Mouse (Mus musculus) kidney, postnatal 0 days (tissue): ENCODE measurements around the gene Hdac7. TPM values are rescaled to one million over a fixed set of nuclear protein-coding genes. Genes with fewer than 3 reads are reported as not detected.

Experiments used
- ATAC-seq: fragments of 200-750 bp; cut with Nextera tagmentation; replicated peaks from 2 replicates; pipeline ENCODE4 v1.8.0; 2017; ENCODE audit warnings: low read depth, moderate number of reproducible peaks, moderate TSS enrichment, moderate library complexity; ENCODE audit not compliant: low FRiP score
- DNase-seq: peaks from one replicate; pipeline ENCODE4 v3.0.0-alpha.2; 2016; ENCODE audit warnings: low spot score
- H3K27ac ChIP-seq: fragments of 300-500 bp; sonication (generic); 2 replicates; pipeline ENCODE4 v1.5.1; 2014; ENCODE audit warnings: mild to moderate bottlenecking
- H3K27me3 ChIP-seq: fragments of 300-500 bp; sonication (generic); 2 replicates; pipeline ENCODE4 v1.6.1; 2014; ENCODE audit warnings: low read length, mixed read lengths; ENCODE audit not compliant: insufficient read depth
- H3K36me3 ChIP-seq: fragments of 300-500 bp; sonication (generic); 2 replicates; pipeline ENCODE4 v1.6.1; 2014; ENCODE audit warnings: low read length, mixed read lengths; ENCODE audit not compliant: insufficient read depth
- H3K4me1 ChIP-seq: fragments of 300-500 bp; sonication (generic); replicated peaks from 2 replicates; pipeline ENCODE4 v1.6.1; 2014; ENCODE audit warnings: antibody characterized with exemption, low read length, mixed read lengths; ENCODE audit not compliant: insufficient read depth
- H3K4me2 ChIP-seq: fragments of 300-500 bp; sonication (generic); 2 replicates; pipeline ENCODE4 v1.6.1; 2014; ENCODE audit warnings: mild to moderate bottlenecking, low read length, moderate library complexity, mixed read lengths
- H3K4me3 ChIP-seq: fragments of 300-500 bp; sonication (generic); replicated peaks from 2 replicates; pipeline ENCODE4 v1.5.1; 2014; ENCODE audit warnings: low read depth, low read length
- H3K9ac ChIP-seq: fragments of 300-500 bp; sonication (generic); 2 replicates; pipeline ENCODE4 v1.6.1; 2014; ENCODE audit warnings: low read depth, low read length
- H3K9me3 ChIP-seq: fragments of 300-500 bp; sonication (generic); replicated peaks from 2 replicates; pipeline ENCODE4 v1.6.1; 2016; ENCODE audit warnings: low read length, inconsistent platforms, mixed read lengths
- CTCF ChIP-seq: IDR thresholded peaks from 2 replicates; pipeline ENCODE4 v1.5.1; 2016; ENCODE audit warnings: antibody characterized with exemption, low read depth, mild to moderate bottlenecking, moderate library complexity
- WGBS: fragments of 180-500 bp; shearing (Covaris S2); extraction: QIAGEN DNeasy Blood & Tissue Kit; methylation state at CpG from one replicate; pipeline ENCODE4 v1.1.7; 2014; 5-methylcytosine and 5-hydroxymethylcytosine counted together
- polyA plus RNA-seq: library from polyadenylated mRNA; unstranded; fragments of >200 nt; fragmentation: Nextera tagmentation; extraction: Ambion mirVana; gene quantifications from 2 replicates; pipeline ENCODE4 v1.2.1, GENCODE M21; 2015

Hdac7 gene
- polyA plus RNA-seq, 1 experiment from 2014 or later: 24.7 TPM

GRCm38 (mm10) chr15:97781961-97782748, 62.1 kb downstream of the Hdac7 start:
- H3K36me3 ChIP-seq: no peaks in the 10 kb centered on the region
- H3K27ac ChIP-seq: peak overlapping the region; percentile 71
- no peak for TF ChIP-seq CTCF
- no peak overlapping the region for H3K9ac ChIP-seq
- ATAC-seq: peak; percentile 1; the same call in 1 of the 2 replicates
- no peaks in the 10 kb centered on the region for H3K9me3 ChIP-seq
- H3K4me2 ChIP-seq: peak overlapping the region; percentile 32
- H3K4me3 ChIP-seq: no peak overlapping the region
- DNase-seq: peak; percentile 93
- WGBS: 14% methylated on average over 24 of the region's 24 CpGs
- no peaks in the 10 kb centered on the region for H3K27me3 ChIP-seq
- H3K4me1 ChIP-seq: peaks cover 35% of the 10 kb centered on the region

GRCm38 (mm10) chr15:97780611-97781031, 63.7 kb downstream of the Hdac7 start:
- peak overlapping the region; percentile 82 for H3K27ac ChIP-seq
- TF ChIP-seq CTCF: no peak
- no peaks in the 10 kb centered on the region for H3K27me3 ChIP-seq
- WGBS: 29% methylated on average over 12 of the region's 12 CpGs
- H3K4me3 ChIP-seq: no peak overlapping the region
- no peaks in the 10 kb centered on the region for H3K36me3 ChIP-seq
- H3K4me1 ChIP-seq: peaks cover 31% of the 10 kb centered on the region
- no peak overlapping the region for H3K4me2 ChIP-seq
- no peaks in the 10 kb centered on the region for H3K9me3 ChIP-seq
- ATAC-seq: no peak
- no peak for DNase-seq
- no peak overlapping the region for H3K9ac ChIP-seq

GRCm38 (mm10) chr15:97779576-97779975, 64.7 kb downstream of the Hdac7 start:
- Histone ChIP-seq H3K9ac (no peak overlapping the region), H3K27me3 (no peaks in the 10 kb centered on the region), H3K9me3 (no peaks in the 10 kb centered on the region), H3K4me2 (no peak overlapping the region), H3K4me3 (no peak overlapping the region), H3K27ac (peak overlapping the region; percentile 82), H3K4me1 (peaks cover 28% of the 10 kb centered on the region), H3K36me3 (no peaks in the 10 kb centered on the region)
- ATAC-seq (no peak), DNase-seq (no peak)
- WGBS: 93% methylated on average over 1 of the region's 1 CpGs
- TF ChIP-seq CTCF: no peak

- Histone ChIP-seq H3K36me3 (no peaks in the 10 kb centered on the region), H3K9me3 (no peaks in the 10 kb centered on the region), H3K4me1 (peaks cover 35% of the 10 kb centered on the region), H3K9ac (peak within 1 kb of the TSS; percentile 38; the same call in 1 of the 2 replicates), H3K27ac (peak within 1 kb of the TSS; percentile 76), H3K4me2 (no peak within 1 kb of the TSS), H3K27me3 (no peaks in the 10 kb centered on the region), H3K4me3 (no peak within 1 kb of the TSS)
- DNase-seq: peak; percentile 69
- no peak for TF ChIP-seq CTCF
- no peak for ATAC-seq
- 43% methylated on average over 8 of the region's 8 CpGs for WGBS
Measured at GRCm38 (mm10) chr15:97778311-97779098, 65.8 kb downstream of the Hdac7 start, which contains the start of gene Slc48a1. Slc48a1 (plus strand) TSS chr15:97778520.

- Histone ChIP-seq H3K27ac (peak overlapping the region; percentile 76; the same call in 1 of the 2 replicates), H3K9ac (no peak overlapping the region), H3K4me1 (peaks cover 46% of the 10 kb centered on the region), H3K4me3 (no peak overlapping the region), H3K9me3 (no peaks in the 10 kb centered on the region), H3K27me3 (no peaks in the 10 kb centered on the region), H3K4me2 (no peak overlapping the region), H3K36me3 (no peaks in the 10 kb centered on the region)
- no peak for TF ChIP-seq CTCF
- 59% methylated on average over 6 of the region's 6 CpGs for WGBS
- DNase-seq: no peak
- ATAC-seq: 0 out of 2 replicates have a peak, but pooled peaks have one; percentile 15
Measured at GRCm38 (mm10) chr15:97776919-97777318, 67.4 kb downstream of the Hdac7 start.

- no peaks in the 10 kb centered on the region for H3K9me3 ChIP-seq
- 11% methylated on average over 8 of the region's 8 CpGs for WGBS
- no peak overlapping the region for H3K4me3 ChIP-seq
- DNase-seq: peak; percentile 88
- H3K4me1 ChIP-seq: peaks cover 48% of the 10 kb centered on the region
- peak; percentile 88 for TF ChIP-seq CTCF
- no peaks in the 10 kb centered on the region for H3K27me3 ChIP-seq
- H3K9ac ChIP-seq: no peak overlapping the region
- no peak overlapping the region for H3K4me2 ChIP-seq
- no peaks in the 10 kb centered on the region for H3K36me3 ChIP-seq
- peak overlapping the region; percentile 76; the same call in 1 of the 2 replicates for H3K27ac ChIP-seq
- ATAC-seq: peak; percentile 39; the same call in 1 of the 2 replicates
Measured at GRCm38 (mm10) chr15:97776514-97776913, 67.8 kb downstream of the Hdac7 start.
